Mouse (Mus musculus): Measurements from ENCODE around the gene Sema5a.

- no peak for TF ChIP-seq TAL1 (IDR thresholded peaks at IDR 0.05; ENCODE audit: low read length)
- no peak for TF ChIP-seq GATA1 (IDR thresholded peaks at IDR 0.05; ENCODE audit: low read length)
Observed at GRCm38 (mm10) chr15:32460238-32460637, 215.6 kb downstream of the Sema5a start.
